Mouse (Mus musculus) C2C12 (cell line): ENCODE data around the gene Hgd. TPM values are rescaled to one million over a fixed set of nuclear protein-coding genes. Genes with fewer than 3 reads are reported as not detected.

ENCODE experiments used
- H3K27me3 ChIP-seq: one replicate; pipeline ENCODE4 v1.6.1; 2011; ENCODE audit not compliant: control insufficient read depth, insufficient read depth, insufficient read length
- H3K36me3 ChIP-seq: one replicate; pipeline ENCODE4 v1.6.1; 2011; ENCODE audit not compliant: control insufficient read depth, insufficient read depth
- H3K4me3 ChIP-seq: one replicate; pipeline ENCODE4 v1.5.1; 2011; ENCODE audit warnings: mild to moderate bottlenecking, control low read depth; ENCODE audit not compliant: poor library complexity, insufficient read depth, severe bottlenecking
- H3K79me2 ChIP-seq: one replicate; pipeline ENCODE4 v1.6.1; 2011; ENCODE audit not compliant: control insufficient read depth, insufficient read depth
- H3K79me3 ChIP-seq: one replicate; pipeline ENCODE4 v1.6.1; 2011; ENCODE audit warnings: low read depth, control low read depth
- H3ac ChIP-seq: one replicate; pipeline ENCODE3; 2011; ENCODE audit warnings: low read depth; ENCODE audit not compliant: control insufficient read depth, insufficient read length
- CEBPB ChIP-seq: IDR thresholded peaks from one replicate; pipeline ENCODE4 v1.6.1; 2011; ENCODE audit warnings: low read depth, mild to moderate bottlenecking, control low read depth, moderate library complexity
- CTCF ChIP-seq: IDR thresholded peaks from one replicate; pipeline ENCODE4 v1.5.1; 2011; ENCODE audit not compliant: control insufficient read depth, insufficient read depth, insufficient read length
- FOSL1 ChIP-seq: IDR thresholded peaks from one replicate; pipeline ENCODE4 v1.8.0; 2011; ENCODE audit warnings: mild to moderate bottlenecking, low read length; ENCODE audit not compliant: poor library complexity, insufficient read depth, severe bottlenecking
- MAX ChIP-seq: IDR thresholded peaks from one replicate; pipeline ENCODE4 v1.6.1; 2011; ENCODE audit warnings: mild to moderate bottlenecking, control low read depth
- MYOD1 ChIP-seq: IDR thresholded peaks from one replicate; pipeline ENCODE4 v1.6.1; 2011; ENCODE audit warnings: low read depth; ENCODE audit not compliant: control insufficient read depth, insufficient read length
- MYOG ChIP-seq: IDR thresholded peaks from one replicate; pipeline ENCODE4 v1.6.1; 2011; ENCODE audit not compliant: control insufficient read depth, insufficient read length; ENCODE audit errors: extremely low read depth
- USF1 ChIP-seq: IDR thresholded peaks from one replicate; pipeline ENCODE4 v1.6.1; 2011; ENCODE audit warnings: low read depth, mild to moderate bottlenecking, control low read depth, moderate library complexity
- polyA plus RNA-seq: library from polyadenylated mRNA; unstranded; fragments of >200 nt; fragmentation: generic; extraction: Trizol; gene quantifications from one replicate; pipeline ENCODE4 v1.2.1, GENCODE M21; 2012; ENCODE audit warnings: missing spikeins

Gene Hgd
- polyA plus RNA-seq, 1 experiment = 0.02 TPM

- H3K79me3 ChIP-seq = no peaks in the 10 kb centered on the region
- H3ac ChIP-seq = no peak overlapping the region
- H3K4me3 ChIP-seq = no peak overlapping the region
- peaks cover 4% of the 10 kb centered on the region for H3K79me2 ChIP-seq
- no peak for TF ChIP-seq USF1
- no peak for TF ChIP-seq CTCF
- TF ChIP-seq CEBPB = no peak
- TF ChIP-seq FOSL1 = no peak
- no peak for TF ChIP-seq MAX
- no peak for TF ChIP-seq MYOD1
- no peak for TF ChIP-seq MYOG
- peaks cover 24% of the 10 kb centered on the region for H3K36me3 ChIP-seq
- no peaks in the 10 kb centered on the region for H3K27me3 ChIP-seq
These were observed 64.5 kb downstream of the Hgd start for GRCm38 (mm10) chr16:37644486-37644885.

GRCm38 (mm10) chr16:37645211-37645610 lies 65.3 kb downstream of the Hgd start:
- H3K36me3 ChIP-seq = peaks cover 24% of the 10 kb centered on the region
- peaks cover 12% of the 10 kb centered on the region for H3K79me2 ChIP-seq
- no peaks in the 10 kb centered on the region for H3K79me3 ChIP-seq
- H3K4me3 ChIP-seq = no peak overlapping the region
- H3ac ChIP-seq = no peak overlapping the region
- no peaks in the 10 kb centered on the region for H3K27me3 ChIP-seq
- TF ChIP-seq MYOG (no peak), MYOD1 (no peak), FOSL1 (no peak), MAX (no peak), USF1 (no peak), CEBPB (no peak), CTCF (no peak)

- peaks cover 6% of the 10 kb centered on the region for H3K79me3 ChIP-seq
- peaks cover 24% of the 10 kb centered on the region for H3K36me3 ChIP-seq
- H3K4me3 ChIP-seq = no peak overlapping the region
- no peaks in the 10 kb centered on the region for H3K27me3 ChIP-seq
- peaks cover 17% of the 10 kb centered on the region for H3K79me2 ChIP-seq
- no peak overlapping the region for H3ac ChIP-seq
- TF ChIP-seq MAX (no peak), MYOD1 (no peak), USF1 (no peak)
These were observed 65.8 kb downstream of the Hgd start for GRCm38 (mm10) chr16:37645799-37646198.

GRCm38 (mm10) chr16:37647067-37647466 lies 67.1 kb downstream of the Hgd start:
- H3K27me3 ChIP-seq = no peaks in the 10 kb centered on the region
- TF ChIP-seq CTCF = no peak
- no peak for TF ChIP-seq MYOD1
- TF ChIP-seq CEBPB = no peak
- TF ChIP-seq MAX = no peak
- no peak for TF ChIP-seq MYOG
- TF ChIP-seq USF1 = no peak
- no peak for TF ChIP-seq FOSL1
- H3K36me3 ChIP-seq = peaks cover 24% of the 10 kb centered on the region
- H3K79me2 ChIP-seq = peaks cover 30% of the 10 kb centered on the region
- no peak overlapping the region for H3K4me3 ChIP-seq
- H3K79me3 ChIP-seq = peaks cover 13% of the 10 kb centered on the region
- no peak overlapping the region for H3ac ChIP-seq

- Histone ChIP-seq H3ac (no peak overlapping the region), H3K27me3 (no peaks in the 10 kb centered on the region), H3K4me3 (no peak overlapping the region), H3K79me2 (peaks cover 39% of the 10 kb centered on the region), H3K36me3 (peaks cover 24% of the 10 kb centered on the region), H3K79me3 (peaks cover 20% of the 10 kb centered on the region)
- TF ChIP-seq MYOG (no peak), USF1 (no peak), MAX (no peak), CTCF (no peak), MYOD1 (no peak), FOSL1 (no peak), CEBPB (no peak)
These were observed 68.0 kb downstream of the Hgd start for GRCm38 (mm10) chr16:37647936-37648335.

- peaks cover 49% of the 10 kb centered on the region for H3K79me2 ChIP-seq
- peaks cover 28% of the 10 kb centered on the region for H3K79me3 ChIP-seq
- H3K27me3 ChIP-seq = no peaks in the 10 kb centered on the region
- H3K4me3 ChIP-seq = no peak overlapping the region
- TF ChIP-seq CTCF = no peak
- TF ChIP-seq MYOG = no peak
- TF ChIP-seq CEBPB = no peak
- no peak for TF ChIP-seq USF1
- no peak for TF ChIP-seq MAX
- TF ChIP-seq MYOD1 = no peak
- TF ChIP-seq FOSL1 = no peak
- no peak overlapping the region for H3ac ChIP-seq
- H3K36me3 ChIP-seq = peaks cover 24% of the 10 kb centered on the region
These were observed 69.1 kb downstream of the Hgd start for GRCm38 (mm10) chr16:37649068-37649467.
